Mouse (Mus musculus): ENCODE results near the gene Tex22. TPM values are rescaled to one million over a fixed set of nuclear protein-coding genes. Genes with fewer than 3 reads are reported as not detected.
A peak's percentile ranks its signal among the peaks of the same experiment; 100 is the strongest.

Tex22 gene
- polyA plus RNA-seq, 1 experiment from 2014 or later: 0.20 TPM

DNA sequence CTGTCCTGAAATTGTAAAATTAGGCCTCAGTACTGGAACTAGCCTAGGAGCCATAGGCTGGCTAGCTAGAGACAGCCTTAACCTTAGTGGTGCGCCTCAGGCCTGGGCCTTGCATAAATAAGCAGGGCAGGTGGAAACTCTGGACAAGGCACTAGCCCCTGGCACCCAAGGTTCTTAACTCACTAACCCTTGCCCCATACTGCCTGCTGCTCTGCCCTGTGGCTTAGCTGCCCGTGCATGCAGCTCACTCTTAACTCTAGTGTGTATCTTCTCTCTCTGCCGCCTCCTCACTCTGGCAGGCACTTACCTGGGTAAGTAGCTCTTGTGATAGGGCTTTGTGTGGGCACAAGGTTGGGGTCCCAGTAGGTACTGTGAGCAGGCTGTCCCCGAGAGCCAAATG, 60.2 kb downstream of the Tex22 start:
- Histone ChIP-seq H3K4me3 (replicated peaks) (no peak overlapping the region), H3K27me3 (no peaks in the 10 kb centered on the region), H3K4me2 (replicated peaks) (no peak overlapping the region), H3K4me1 (replicated peaks) (peaks cover 15% of the 10 kb centered on the region), H3K36me3 (peaks cover 89% of the 10 kb centered on the region), H3K9me3 (no peaks in the 10 kb centered on the region), H3K27ac (no peak overlapping the region), H3K9ac (replicated peaks) (no peak overlapping the region)
- ATAC-seq: no peak
- WGBS: 90% methylated on average over 4 of the region's 4 CpGs

DNA sequence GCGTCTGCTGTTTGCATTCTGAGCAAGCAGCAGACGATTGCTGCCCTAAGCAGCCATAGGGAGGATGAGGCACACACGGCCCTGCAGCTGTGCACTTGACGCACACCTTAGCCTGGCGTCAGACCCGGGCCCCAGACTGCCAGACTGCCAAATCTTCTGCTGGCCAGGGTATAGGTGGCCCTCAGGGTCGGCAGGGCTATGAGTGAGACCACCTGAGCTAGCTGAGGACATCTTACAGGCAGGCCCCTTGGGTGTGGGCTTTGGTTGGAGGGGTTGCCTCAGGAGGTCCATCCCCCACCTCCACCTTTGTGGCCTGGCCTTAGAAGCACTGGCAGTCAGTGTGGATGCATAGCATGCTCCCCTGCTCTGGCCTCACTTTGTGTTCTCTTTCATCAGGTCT, 61.1 kb downstream of the Tex22 start:
- H3K27me3 ChIP-seq: no peaks in the 10 kb centered on the region
- 91% methylated on average over 7 of the region's 7 CpGs for WGBS
- no peak overlapping the region for H3K4me2 ChIP-seq (replicated peaks)
- no peak overlapping the region for H3K9ac ChIP-seq (replicated peaks)
- no peak for ATAC-seq
- peaks cover 80% of the 10 kb centered on the region for H3K36me3 ChIP-seq
- H3K9me3 ChIP-seq: no peaks in the 10 kb centered on the region
- no peak overlapping the region for H3K27ac ChIP-seq
- no peak overlapping the region for H3K4me3 ChIP-seq (replicated peaks)
- peaks cover 19% of the 10 kb centered on the region for H3K4me1 ChIP-seq (replicated peaks)

DNA sequence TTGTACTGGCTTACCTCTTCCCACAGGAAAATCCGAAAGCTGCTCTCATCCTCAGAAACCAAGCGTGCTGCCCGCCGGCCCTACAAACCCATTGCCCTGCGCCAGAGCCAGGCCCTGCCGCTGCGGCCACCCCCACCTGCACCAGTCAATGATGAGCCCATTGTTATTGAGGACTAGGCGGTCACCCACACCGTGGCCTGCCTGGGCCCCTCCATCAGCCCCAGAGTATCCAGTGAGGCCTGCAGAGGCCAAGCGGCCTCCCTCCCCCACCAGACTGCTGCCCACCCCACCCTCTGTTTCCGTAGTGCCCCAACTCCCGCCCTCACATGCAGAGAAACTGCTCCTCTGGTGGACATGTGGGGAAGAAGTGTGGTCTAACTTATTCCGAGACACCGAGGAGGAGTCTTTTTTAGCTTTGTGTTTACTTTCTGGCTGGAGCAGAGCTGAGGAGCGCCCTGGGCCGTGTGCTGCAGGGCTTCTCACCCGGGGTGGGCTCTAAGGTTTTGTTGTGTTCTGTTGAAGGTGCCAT, 62.3 kb downstream of the Tex22 start:
- no peak overlapping the region for H3K27ac ChIP-seq
- H3K36me3 ChIP-seq: peaks cover 69% of the 10 kb centered on the region
- H3K4me3 ChIP-seq (replicated peaks): no peak overlapping the region
- H3K9me3 ChIP-seq: no peaks in the 10 kb centered on the region
- no peak overlapping the region for H3K4me2 ChIP-seq (replicated peaks)
- ATAC-seq: no peak
- no peaks in the 10 kb centered on the region for H3K27me3 ChIP-seq
- WGBS: 79% methylated on average over 17 of the region's 17 CpGs
- H3K9ac ChIP-seq (replicated peaks): no peak overlapping the region
- H3K4me1 ChIP-seq (replicated peaks): peaks cover 29% of the 10 kb centered on the region

DNA sequence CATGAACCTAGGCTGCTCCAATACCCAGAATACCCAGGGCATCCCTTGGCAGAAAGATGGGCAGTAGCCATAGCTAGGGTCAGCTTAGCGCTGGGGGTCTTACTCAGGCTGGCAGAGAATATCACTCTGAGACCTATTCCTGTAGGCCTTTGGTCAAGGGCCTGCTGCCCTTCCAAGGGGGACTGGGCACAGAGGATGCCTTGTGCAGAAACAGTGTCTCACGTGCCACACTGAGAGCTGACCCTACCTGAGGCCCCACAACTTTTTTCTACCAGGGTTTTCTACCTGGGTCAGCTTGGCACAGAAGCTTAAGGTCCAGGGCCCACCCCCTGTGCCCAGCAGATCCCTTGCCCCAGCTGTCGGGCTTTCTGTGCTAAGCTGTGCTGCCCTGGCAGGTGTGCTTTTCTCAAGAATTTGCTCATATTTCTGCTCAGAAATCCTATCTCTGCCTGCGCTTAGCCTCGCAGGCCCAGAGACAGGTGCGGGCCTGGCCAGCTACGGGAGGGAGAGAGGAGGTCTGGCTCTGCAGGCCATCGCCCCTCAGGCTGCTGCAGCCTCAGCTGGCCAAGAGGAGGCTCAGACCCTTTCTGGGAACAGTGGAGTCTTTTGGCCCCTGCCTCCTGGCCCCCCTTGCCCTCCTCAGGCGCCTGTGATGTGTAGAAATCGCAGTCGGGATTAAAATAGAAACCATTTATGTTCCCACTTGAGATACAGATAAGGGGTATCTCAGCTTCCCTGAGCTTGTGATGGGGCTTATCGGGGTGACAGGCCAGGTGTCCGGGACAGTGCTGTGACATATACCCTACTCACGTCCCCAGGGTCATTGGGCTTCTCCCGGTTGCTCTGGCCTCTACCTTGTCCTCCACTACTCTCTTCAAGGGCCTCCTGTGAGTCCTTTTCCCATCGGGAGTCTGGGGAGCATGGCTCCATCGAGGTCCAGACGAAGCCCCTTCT, 63.2 kb downstream of the Tex22 start:
- H3K9me3 ChIP-seq: no peaks in the 10 kb centered on the region
- H3K4me3 ChIP-seq (replicated peaks): no peak overlapping the region
- no peak for ATAC-seq
- no peak overlapping the region for H3K4me2 ChIP-seq (replicated peaks)
- H3K27me3 ChIP-seq: no peaks in the 10 kb centered on the region
- H3K36me3 ChIP-seq: peaks cover 59% of the 10 kb centered on the region
- H3K27ac ChIP-seq: no peak overlapping the region
- peaks cover 39% of the 10 kb centered on the region for H3K4me1 ChIP-seq (replicated peaks)
- H3K9ac ChIP-seq (replicated peaks): no peak overlapping the region
- WGBS: 88% methylated on average over 18 of the region's 18 CpGs

DNA sequence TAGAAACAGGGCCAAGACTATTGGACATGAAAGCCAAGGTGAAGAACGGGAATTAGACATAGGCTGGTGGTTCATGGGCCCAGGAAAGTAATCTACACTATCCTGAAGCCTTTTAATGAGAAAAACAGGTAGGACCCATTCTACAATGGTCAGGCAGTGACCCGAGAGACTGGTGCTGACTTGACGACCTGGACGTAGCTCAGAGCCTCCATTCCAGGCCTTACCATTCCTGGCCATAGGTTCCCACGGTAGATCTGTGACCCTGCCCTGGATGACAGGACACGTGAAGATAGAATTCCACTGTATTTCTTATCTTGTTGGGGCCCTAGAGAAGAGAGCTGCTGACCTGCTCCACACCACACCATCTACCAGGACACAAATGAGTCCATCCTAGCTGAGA, 64.0 kb downstream of the Tex22 start:
- Histone ChIP-seq H3K27ac (peak overlapping the region; percentile 88), H3K9me3 (no peaks in the 10 kb centered on the region), H3K4me1 (replicated peaks) (peaks cover 47% of the 10 kb centered on the region), H3K27me3 (no peaks in the 10 kb centered on the region), H3K4me2 (replicated peaks) (no peak overlapping the region), H3K36me3 (peaks cover 51% of the 10 kb centered on the region), H3K4me3 (replicated peaks) (no peak overlapping the region), H3K9ac (replicated peaks) (no peak overlapping the region)
- WGBS: 76% methylated on average over 6 of the region's 6 CpGs
- ATAC-seq: no peak

Small RNA genes lying within 50 kb of the gene (microRNA-seq; reads per million reads assigned to microRNA genes)
- gene Gm44471: not detected

Other genes with a start within 250 kb of the Tex22 start
- gene Cdca4, start 245.1 kb upstream of the Tex22 start, polyA plus RNA-seq (2015; fragmentation: Nextera tagmentation; extraction: Ambion mirVana): 82.7 and 85.0 TPM in 2 replicates
- gene Gpr132, start 206.3 kb upstream of the Tex22 start, polyA plus RNA-seq (2015; fragmentation: Nextera tagmentation; extraction: Ambion mirVana): not detected in 2 replicates
- gene Jag2, start 144.7 kb upstream of the Tex22 start, polyA plus RNA-seq (2015; fragmentation: Nextera tagmentation; extraction: Ambion mirVana): 9.4 and 10.5 TPM in 2 replicates
- gene Nudt14, start 132.4 kb upstream of the Tex22 start, polyA plus RNA-seq (2015; fragmentation: Nextera tagmentation; extraction: Ambion mirVana): 53.7 and 61.9 TPM in 2 replicates
- gene Btbd6, start 98.0 kb upstream of the Tex22 start, polyA plus RNA-seq (2015; fragmentation: Nextera tagmentation; extraction: Ambion mirVana): 36.1 and 37.8 TPM in 2 replicates
- gene Brf1, start 73.8 kb upstream of the Tex22 start, polyA plus RNA-seq (2015; fragmentation: Nextera tagmentation; extraction: Ambion mirVana): 60.3 and 61.9 TPM in 2 replicates
- gene Pacs2, start 60.0 kb upstream of the Tex22 start, polyA plus RNA-seq (2015; fragmentation: Nextera tagmentation; extraction: Ambion mirVana): 23.8 and 26.5 TPM in 2 replicates
- 17.2 and 17.4 TPM in 2 replicates for gene Mta1, start 23.8 kb downstream of the Tex22 start, polyA plus RNA-seq (2015; fragmentation: Nextera tagmentation; extraction: Ambion mirVana)
- 360 TPM in 2 replicates for gene Crip2, start 65.7 kb downstream of the Tex22 start, polyA plus RNA-seq (2015; fragmentation: Nextera tagmentation; extraction: Ambion mirVana)
- gene Crip1, start 71.8 kb downstream of the Tex22 start, polyA plus RNA-seq (2015; fragmentation: Nextera tagmentation; extraction: Ambion mirVana): 31.0 and 35.1 TPM in 2 replicates
- 21.3 and 21.6 TPM in 2 replicates for gene Tedc1, start 81.9 kb downstream of the Tex22 start, polyA plus RNA-seq (2015; fragmentation: Nextera tagmentation; extraction: Ambion mirVana)
- 24.7 and 30.2 TPM in 2 replicates for gene Tmem121, start 111.4 kb downstream of the Tex22 start, polyA plus RNA-seq (2015; fragmentation: Nextera tagmentation; extraction: Ambion mirVana)

Measured in midbrain, embryonic 13.5 days (tissue).